Mouse (Mus musculus) kidney, adult 2 months (tissue): Measurements from ENCODE around the gene Lmo7. TPM values are rescaled to one million over a fixed set of nuclear protein-coding genes. Genes with fewer than 3 reads are reported as not detected.
A peak's percentile ranks its signal among the peaks of the same experiment; 100 is the strongest.

Source experiments
- DNase-seq: peaks from one replicate; pipeline ENCODE4 v3.0.0; 2021
- H3K27ac ChIP-seq: fragments of 200-500 bp; 2 replicates; pipeline ENCODE4 v1.5.1; 2012; ENCODE audit warnings: low read depth, low read length, control low read depth, inconsistent platforms; ENCODE audit not compliant: insufficient read depth
- H3K27me3 ChIP-seq: fragments of 200-500 bp; replicated peaks from 2 replicates; pipeline ENCODE4 v1.6.1; 2012; ENCODE audit warnings: mild to moderate bottlenecking, moderate library complexity, low read length, inconsistent platforms; ENCODE audit not compliant: control insufficient read depth, insufficient read depth
- H3K36me3 ChIP-seq: fragments of 200-500 bp; 2 replicates; pipeline ENCODE4 v1.6.1; 2012; ENCODE audit warnings: mild to moderate bottlenecking, moderate library complexity, low read length, inconsistent platforms; ENCODE audit not compliant: control insufficient read depth, insufficient read depth
- H3K4me1 ChIP-seq: fragments of 200-500 bp; 2 replicates; pipeline ENCODE4 v1.6.1; 2011; ENCODE audit warnings: low read length; ENCODE audit not compliant: control insufficient read depth, insufficient read depth
- H3K4me3 ChIP-seq: fragments of 200-500 bp; 2 replicates; pipeline ENCODE4 v1.5.1; 2011; ENCODE audit warnings: mild to moderate bottlenecking, low read depth, low read length, control low read depth; ENCODE audit not compliant: insufficient read depth
- CTCF ChIP-seq: fragments of 200-500 bp; conservative IDR thresholded peaks from 2 replicates; pipeline ENCODE4 v1.5.1; 2011; ENCODE audit warnings: low read depth, mild to moderate bottlenecking, control low read depth, low read length, moderate library complexity, mixed read lengths; ENCODE audit not compliant: insufficient read depth, insufficient read length
- POLR2A ChIP-seq: fragments of 200-500 bp; IDR thresholded peaks from one replicate; pipeline ENCODE4 v1.6.1; 2011; ENCODE audit warnings: low read depth, low read length, control low read depth
- WGBS: fragments of 180-500 bp; shearing (Covaris S2); methylation state at CpG from one replicate; pipeline ENCODE4 v1.1.7; 2018; 5-methylcytosine and 5-hydroxymethylcytosine counted together
- polyA plus RNA-seq: library from polyadenylated mRNA; depleted of rRNA; stranded (reverse); fragments of >200 nt; gene quantifications from 2 replicates; pipeline ENCODE4 v1.2.3, GENCODE M21; 2012; rRNA removed

Lmo7 gene
- 40.0 and 53.1 TPM in 2 replicates for polyA plus RNA-seq

DNA sequence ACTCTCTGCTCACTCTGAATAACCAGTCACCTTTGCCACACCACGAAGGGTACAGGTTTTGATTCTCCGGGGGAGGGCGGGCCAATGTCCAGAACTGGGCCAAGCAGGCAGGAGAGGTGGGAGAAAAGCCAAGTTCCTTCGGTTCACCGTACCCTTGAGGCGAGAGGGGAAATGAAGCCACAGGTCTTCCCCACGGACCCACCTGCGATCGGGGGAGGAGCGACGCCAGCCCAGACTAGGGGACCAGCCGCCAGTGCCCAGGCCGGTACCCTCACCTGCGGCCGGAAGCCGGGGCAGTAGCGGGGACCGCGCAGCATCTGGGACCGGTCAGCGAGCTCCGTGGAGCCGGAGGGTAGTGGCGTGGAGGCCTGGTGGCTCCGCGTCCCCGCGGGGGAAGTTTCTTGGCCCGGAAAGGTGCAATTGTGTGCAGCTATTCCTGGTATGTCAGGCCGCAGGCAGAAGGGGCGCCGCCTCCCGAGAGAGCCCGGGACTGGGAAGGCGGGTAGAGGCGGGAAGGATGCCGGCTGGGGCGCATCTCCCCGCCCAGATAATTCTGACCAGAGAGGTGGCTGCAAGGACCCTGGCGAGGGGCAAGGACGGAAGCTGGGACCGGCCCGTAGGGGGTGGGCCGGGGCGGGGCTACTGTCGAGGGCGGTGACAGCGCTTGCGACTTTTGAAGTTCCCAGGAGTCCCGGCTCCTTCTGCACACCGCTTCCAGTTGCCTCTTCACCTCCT is at the start of gene Lmo7, which contains the start of gene Gm9922:
TSS of gene Lmo7 (plus strand) at position 721 of the 735 bp plus-strand sequence.
TSS of gene Gm9922 (minus strand) at position 578 of the 735 bp plus-strand sequence.
- H3K4me3 ChIP-seq = peak within 1 kb of the TSS; percentile 94
- peaks cover 17% of the 10 kb centered on the region for H3K4me1 ChIP-seq
- no peaks in the 10 kb centered on the region; the same call in 1 of the 2 replicates for H3K36me3 ChIP-seq
- no peaks in the 10 kb centered on the region for H3K27me3 ChIP-seq
- TF ChIP-seq CTCF = no peak
- TF ChIP-seq POLR2A = peak; percentile 40
- peak; percentile 96 for DNase-seq
- peak within 1 kb of the TSS; percentile 99 for H3K27ac ChIP-seq
- WGBS = under 1% methylated on average over 51 of the region's 51 CpGs

DNA sequence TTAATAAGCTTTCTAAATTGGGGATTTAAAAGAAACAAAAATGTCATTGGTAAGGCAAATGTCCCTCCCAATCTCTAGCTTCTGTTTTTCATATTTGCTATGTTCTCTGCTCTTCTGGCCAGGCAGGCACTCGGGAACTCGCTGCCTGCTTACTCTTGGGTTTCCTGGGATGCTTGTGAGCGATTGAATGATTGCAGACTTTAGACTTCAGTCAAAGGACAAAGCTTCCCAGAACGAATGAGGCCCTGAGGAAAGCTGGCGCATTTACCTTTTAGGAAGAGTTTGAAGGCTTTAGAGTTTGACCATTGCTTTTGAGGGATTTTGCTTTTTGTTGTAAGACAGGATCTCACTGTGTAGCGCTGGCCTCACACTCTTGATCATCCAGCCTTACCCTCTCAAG is 42.1 kb upstream of the Lmo7 start:
- Histone ChIP-seq H3K4me3 (no peak overlapping the region), H3K27me3 (no peaks in the 10 kb centered on the region), H3K27ac (no peak overlapping the region; the same call in 1 of the 2 replicates), H3K4me1 (peaks cover 3% of the 10 kb centered on the region; the same call in 1 of the 2 replicates), H3K36me3 (no peaks in the 10 kb centered on the region)
- WGBS = 65% methylated on average over 6 of the region's 6 CpGs
- TF ChIP-seq CTCF (no peak), POLR2A (no peak)
- DNase-seq = peak; percentile 82

DNA sequence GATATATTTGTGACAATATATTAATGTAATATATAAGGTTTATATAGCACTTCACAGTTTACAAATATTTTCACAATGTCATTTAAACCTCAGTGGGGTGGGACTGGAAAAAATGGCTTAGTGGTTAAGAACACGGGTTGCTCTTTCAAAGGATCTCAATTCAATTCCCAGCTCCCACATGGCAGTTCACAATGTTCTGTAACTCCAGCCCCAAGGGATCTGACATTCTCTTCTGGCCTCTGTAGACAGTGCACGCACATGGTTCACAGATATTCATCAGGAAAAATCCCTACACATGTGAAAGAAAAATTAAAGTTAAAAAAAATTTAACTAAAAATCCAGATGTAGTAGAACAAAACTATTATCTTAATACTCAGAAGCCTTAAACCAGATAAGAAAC is 41.4 kb upstream of the Lmo7 start:
- DNase-seq = no peak
- TF ChIP-seq POLR2A (no peak), CTCF (no peak)
- Histone ChIP-seq H3K27me3 (no peaks in the 10 kb centered on the region), H3K36me3 (no peaks in the 10 kb centered on the region), H3K4me3 (no peak overlapping the region), H3K27ac (no peak overlapping the region), H3K4me1 (peaks cover 3% of the 10 kb centered on the region; the same call in 1 of the 2 replicates)
- 86% methylated on average over 2 of the region's 2 CpGs for WGBS

DNA sequence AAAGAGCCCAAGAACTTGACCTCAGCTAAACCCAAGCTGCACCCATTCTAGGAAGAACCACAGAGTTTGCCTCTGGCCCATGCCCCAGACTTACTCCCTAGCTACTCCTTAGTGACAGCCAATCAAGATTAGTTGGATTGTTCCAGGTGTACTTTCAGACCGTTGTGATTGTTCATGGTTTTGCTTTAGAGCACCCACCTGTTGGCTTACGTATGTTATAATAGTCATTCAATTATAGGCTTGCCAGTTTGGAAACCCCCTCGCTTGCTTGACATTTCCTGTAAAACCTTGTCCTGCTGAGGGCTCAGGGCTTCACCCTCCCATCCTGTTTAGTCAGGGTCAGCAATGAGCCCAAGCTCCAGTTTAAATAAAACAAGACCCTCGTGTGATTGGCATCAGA is 25.3 kb upstream of the Lmo7 start:
- WGBS = 71% methylated on average over 4 of the region's 4 CpGs
- TF ChIP-seq CTCF (no peak), POLR2A (no peak)
- H3K4me3 ChIP-seq = no peak overlapping the region
- H3K4me1 ChIP-seq = no peaks in the 10 kb centered on the region
- H3K27me3 ChIP-seq = no peaks in the 10 kb centered on the region
- no peaks in the 10 kb centered on the region for H3K36me3 ChIP-seq
- no peak overlapping the region for H3K27ac ChIP-seq
- DNase-seq = no peak

DNA sequence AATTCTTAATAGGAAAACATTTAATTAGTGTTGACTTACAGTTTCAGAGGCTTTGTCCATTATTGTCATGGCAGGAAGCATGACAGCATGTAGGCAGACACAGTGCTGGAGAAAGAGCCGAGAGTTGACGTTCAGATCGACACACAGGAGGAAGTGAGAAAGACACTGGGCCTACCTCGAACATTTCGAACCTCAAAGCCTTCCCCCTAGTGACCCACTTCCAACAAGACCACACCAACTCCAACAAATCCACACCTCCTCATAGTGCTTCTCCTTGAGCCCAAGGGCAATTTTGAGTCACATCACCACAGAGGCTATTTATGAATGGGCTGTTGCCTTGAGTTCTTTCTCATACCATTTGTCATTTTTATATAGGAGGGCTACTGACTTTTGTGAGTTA is 22.7 kb upstream of the Lmo7 start:
- DNase-seq = no peak
- WGBS = 89% methylated on average over 5 of the region's 5 CpGs
- TF ChIP-seq POLR2A (no peak), CTCF (no peak)

DNA sequence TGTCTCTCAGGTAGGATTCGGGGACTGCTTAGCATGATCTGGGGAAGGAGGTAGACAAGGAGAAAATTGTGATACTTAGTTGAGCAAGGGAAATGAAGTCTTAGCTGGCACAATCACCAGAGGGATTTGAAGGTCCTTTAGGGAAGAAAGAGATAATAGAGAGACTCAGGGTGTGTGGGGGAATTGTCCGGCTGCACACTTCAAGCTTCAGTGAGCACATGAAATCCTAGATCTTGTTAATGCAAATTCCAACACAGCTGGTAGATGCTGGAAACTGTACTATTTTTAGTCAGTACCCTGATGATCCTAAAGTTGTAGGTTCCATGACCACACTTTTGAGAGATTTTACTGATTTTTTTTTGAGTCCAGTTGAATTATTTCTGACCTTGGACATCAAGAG is 15.3 kb upstream of the Lmo7 start:
- no peak for TF ChIP-seq CTCF
- no peak for TF ChIP-seq POLR2A
- no peak for DNase-seq
- 68% methylated on average over 2 of the region's 2 CpGs for WGBS

More for the DNA sequence above, 22.7 kb upstream of the Lmo7 start:
- Histone ChIP-seq H3K36me3 (no peaks in the 10 kb centered on the region), H3K4me1 (no peaks in the 10 kb centered on the region), H3K4me3 (no peak overlapping the region), H3K27ac (no peak overlapping the region), H3K27me3 (no peaks in the 10 kb centered on the region)

DNA sequence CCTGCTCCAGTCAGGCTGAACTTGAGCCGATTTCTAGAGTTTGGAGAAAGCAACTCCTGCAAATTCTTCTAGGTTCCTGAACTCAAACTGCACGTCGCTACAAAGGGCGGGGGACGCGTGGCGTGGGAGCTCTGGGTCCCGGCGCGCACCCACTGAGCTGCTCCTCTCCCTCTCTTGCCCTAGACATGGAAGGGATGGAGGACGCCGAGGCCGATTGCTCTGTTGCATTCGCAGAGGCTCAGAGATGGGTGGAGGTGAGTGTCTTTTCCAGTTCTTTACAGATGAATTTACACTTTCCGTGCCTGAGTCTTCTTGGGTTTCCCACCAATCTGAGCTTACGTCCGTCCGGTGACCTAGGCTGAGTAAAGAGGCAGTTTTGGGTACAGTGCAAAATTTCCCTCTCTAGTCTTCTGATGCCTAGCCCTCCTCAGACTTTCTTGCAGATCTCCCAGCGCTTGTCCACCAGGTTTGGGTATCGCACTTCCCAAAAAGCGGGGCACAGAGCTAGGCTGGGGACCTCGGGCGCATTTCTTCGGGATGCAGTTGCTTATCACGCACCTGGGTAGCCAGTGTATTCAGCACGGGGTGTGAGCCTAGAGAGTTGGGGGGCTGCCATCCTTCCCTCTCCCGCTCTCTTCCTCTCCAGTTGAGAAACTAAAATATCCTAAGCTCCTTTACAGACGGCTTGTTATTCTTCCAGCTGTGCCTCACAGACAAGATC is 375 bp downstream of the Lmo7 start:
- WGBS = 2% methylated on average over 28 of the region's 28 CpGs
- DNase-seq = no peak

More for the DNA sequence above, 15.3 kb upstream of the Lmo7 start:
- Histone ChIP-seq H3K27me3 (no peaks in the 10 kb centered on the region), H3K36me3 (no peaks in the 10 kb centered on the region), H3K4me1 (no peaks in the 10 kb centered on the region), H3K27ac (no peak overlapping the region), H3K4me3 (no peak overlapping the region)

More for the DNA sequence above, 375 bp downstream of the Lmo7 start:
- Histone ChIP-seq H3K4me1 (peaks cover 17% of the 10 kb centered on the region), H3K27ac (peak overlapping the region; percentile 71), H3K27me3 (no peaks in the 10 kb centered on the region), H3K36me3 (no peaks in the 10 kb centered on the region; the same call in 1 of the 2 replicates), H3K4me3 (peak overlapping the region; percentile 94)
- no peak for TF ChIP-seq POLR2A
- no peak for TF ChIP-seq CTCF
